Mouse (Mus musculus) erythroblast, adult 5-6 weeks (primary cell): ENCODE measurements around the gene Nhsl2. TPM values are rescaled to one million over a fixed set of nuclear protein-coding genes. Genes with fewer than 3 reads are reported as not detected.
"Not testable (repeated sequence)": the region's sequence is repeated elsewhere in the genome, so short reads cannot be mapped to it uniquely, and the experiment has no call there.

ENCODE experiments used
- ATAC-seq: replicated peaks from 2 replicates; pipeline ENCODE4 v1.8.0; 2016; ENCODE audit warnings: moderate number of reproducible peaks, mild to moderate bottlenecking, moderate TSS enrichment, inconsistent platforms; ENCODE audit not compliant: poor library complexity, low FRiP score, severe bottlenecking
- total RNA-seq, 2 experiments: library from RNA; stranded (forward) in 1 of 2; stranded (reverse) in 1 of 2; fragments of 150-400 nt in 1 of 2; fragments of 200-764, 138-1000 nt in 1 of 2; gene quantifications; 2 replicates each; pipeline versions ENCODE4 v1.2.3 to v1.2.4; 2015 to 2017; ENCODE audit warnings: low replicate concordance in 2 of 2

Nhsl2 gene
- 12.5 and 31.3 TPM in 2 replicates for total RNA-seq (2015; ENCODE audit: low replicate concordance)
- 5.8 and 6.0 TPM in 2 replicates for total RNA-seq (2017; ENCODE audit: low replicate concordance)

- ATAC-seq, result no peak
These were observed at the start of gene Nhsl2 for GRCm38 (mm10) chrX:101849281-101849821. Gene Nhsl2 (plus strand): TSS chrX:101849385.

DNA sequence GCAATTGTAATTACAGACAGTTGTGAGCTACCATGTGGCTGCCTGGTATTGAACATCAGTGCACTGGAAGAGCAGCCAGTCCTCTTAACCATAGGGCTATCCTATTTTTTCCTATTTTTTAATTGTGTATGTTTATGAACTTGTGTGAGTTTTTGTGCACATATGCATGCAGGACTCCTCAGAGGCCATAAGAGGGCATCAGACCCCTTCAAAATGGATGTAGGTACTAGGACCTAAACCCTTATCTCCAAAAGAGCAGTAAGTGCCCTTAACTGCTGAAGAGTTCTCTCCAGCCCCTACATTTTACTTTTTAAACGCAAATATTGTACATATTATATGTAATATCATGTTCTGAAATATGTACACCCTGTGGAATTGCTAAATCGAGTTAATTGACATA, 43.7 kb upstream of the Nhsl2 start:
- ATAC-seq, result no peak

- no peak for ATAC-seq
These were observed 37.4 kb upstream of the Nhsl2 start for GRCm38 (mm10) chrX:101811750-101812149.

DNA sequence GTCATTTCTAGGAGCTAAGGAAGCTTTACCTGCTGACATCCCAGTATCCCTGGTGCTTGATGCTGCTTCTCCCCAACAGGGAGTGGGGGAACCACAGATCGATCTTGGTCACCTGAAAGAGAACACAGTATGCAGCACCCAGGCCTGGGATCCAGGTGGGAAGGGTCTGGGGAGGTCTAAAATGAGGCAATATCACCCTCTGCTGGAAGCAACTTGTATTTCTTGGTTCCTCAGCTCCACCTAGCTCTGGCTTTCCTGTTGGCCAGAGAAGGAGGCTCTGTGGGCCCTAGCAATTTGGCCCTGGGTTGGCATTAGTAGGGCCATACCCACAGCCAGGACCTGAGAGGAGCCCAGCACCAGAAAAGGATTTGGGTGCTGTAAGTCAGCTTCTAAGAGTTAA, 30.0 kb upstream of the Nhsl2 start:
- ATAC-seq, result no peak

GRCm38 (mm10) chrX:101819980-101820379, 29.2 kb upstream of the Nhsl2 start:
- ATAC-seq, result not testable (repeated sequence)

GRCm38 (mm10) chrX:101847191-101847795, 1.9 kb upstream of the Nhsl2 start:
- no peak for ATAC-seq

- ATAC-seq, result no peak
These were observed 841 bp downstream of the Nhsl2 start for GRCm38 (mm10) chrX:101849901-101850551.

- ATAC-seq, result no peak
These were observed 2.6 kb downstream of the Nhsl2 start for GRCm38 (mm10) chrX:101851566-101852354.

DNA sequence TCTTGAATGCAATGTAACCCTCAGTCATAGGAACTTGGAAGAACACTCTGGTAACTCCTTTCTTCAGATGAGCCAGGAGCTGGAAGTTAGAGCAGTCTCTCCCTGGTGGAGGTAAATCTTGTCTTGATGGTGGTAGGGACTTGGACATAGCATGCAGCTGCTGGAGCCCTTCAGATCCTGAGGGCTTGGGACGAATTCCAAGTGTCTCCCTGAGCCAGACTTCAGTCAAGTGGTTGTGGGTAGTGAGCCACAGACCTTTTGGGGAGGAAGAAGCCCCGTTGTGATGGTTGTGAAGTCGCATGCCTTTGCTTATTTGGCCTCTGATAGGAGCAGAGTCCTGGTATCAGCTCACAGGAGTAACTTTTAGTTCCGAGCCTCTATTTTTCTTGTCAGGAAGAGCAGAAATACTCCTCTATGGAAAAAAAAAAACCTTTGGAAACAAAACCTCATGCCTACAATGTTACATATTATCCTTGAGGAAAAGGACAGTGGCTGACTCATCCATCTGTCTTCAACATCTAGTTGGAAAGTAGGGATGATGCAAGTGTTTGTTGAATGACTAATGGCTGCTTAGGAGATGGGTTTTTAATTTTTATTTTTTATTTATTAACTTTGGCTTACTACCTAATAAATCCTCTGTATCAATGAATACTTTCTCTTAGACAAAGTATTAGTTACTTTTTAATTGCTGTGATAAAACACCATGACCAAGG, 14.6 kb downstream of the Nhsl2 start:
- ATAC-seq, result no peak

DNA sequence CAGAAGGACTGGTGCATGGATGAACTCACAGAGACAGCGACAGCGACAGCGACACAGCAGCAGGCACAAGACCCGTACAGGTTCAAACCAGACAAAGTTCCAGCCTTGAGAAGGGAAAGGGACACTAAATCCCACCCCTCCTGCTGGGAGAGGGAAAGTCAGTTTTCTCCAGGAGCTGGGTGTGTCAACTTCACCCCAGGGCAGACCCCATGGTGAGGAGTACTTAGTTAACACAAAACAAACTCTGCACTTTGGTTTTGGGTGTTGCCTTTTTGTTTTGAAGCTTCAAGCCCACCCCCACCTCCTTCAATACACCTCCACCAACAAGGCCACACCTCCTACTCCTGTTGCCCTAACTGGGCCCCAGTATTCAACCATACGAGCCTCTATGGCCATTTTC, 15.6 kb downstream of the Nhsl2 start:
- ATAC-seq, result no peak

DNA sequence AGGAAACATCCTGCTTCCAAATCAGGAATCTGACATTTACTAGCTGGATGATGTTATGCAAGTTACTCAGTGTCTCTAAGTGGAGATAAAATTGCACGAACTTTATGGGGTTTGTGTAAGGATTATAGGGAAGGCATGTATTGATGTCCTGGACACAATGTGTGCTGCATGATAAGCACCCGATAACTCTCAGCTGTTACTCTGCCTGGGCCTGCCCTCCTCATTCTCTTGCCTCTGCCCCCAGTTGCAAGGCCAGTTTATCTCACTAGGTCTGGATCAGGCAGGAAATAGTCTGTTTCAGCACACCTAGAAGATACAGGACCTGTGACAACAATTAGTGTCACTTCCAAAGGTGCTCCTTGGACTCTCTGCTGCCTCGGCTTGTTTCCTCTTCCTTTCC, 25.0 kb downstream of the Nhsl2 start:
- ATAC-seq, result no peak

DNA sequence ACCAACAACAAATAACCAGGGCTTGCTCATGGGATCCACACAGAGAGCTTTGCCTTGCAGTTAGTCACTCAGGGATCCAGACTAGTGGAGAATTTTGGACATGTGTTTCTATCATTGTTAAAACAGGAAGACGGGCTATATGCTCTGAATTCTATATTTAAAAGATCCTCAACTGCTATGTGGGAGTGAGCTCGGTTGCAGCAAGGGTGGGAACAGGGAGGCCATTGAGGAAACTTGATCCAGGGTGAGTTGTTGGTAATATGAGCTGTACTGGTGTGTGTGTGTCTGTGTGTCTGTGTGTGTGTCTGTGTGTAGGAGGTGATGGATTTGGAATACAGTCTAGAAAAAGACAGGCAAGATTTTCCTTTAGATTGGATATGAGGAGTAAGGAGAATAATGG, 25.7 kb downstream of the Nhsl2 start:
- no peak for ATAC-seq

DNA sequence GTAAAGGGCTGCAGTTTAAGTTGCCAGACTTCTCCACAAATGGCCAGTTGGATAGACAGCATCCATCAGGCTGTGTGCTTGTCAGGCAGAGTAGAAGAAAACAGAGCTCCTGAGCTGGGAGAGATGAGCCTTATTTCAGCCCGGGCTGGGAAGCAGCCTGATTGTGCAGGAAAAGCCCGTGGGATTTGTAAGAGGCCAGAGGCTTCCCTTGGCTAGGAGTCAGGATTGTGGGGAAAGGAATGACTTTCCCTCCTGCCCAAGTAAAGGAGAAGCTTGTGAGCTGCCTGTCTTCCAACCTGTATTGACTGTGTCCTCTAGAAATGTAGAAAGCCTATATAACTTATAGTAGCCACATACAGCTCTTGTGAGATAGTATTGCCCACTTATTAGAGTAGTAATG, 27.0 kb downstream of the Nhsl2 start:
- ATAC-seq, result no peak

DNA sequence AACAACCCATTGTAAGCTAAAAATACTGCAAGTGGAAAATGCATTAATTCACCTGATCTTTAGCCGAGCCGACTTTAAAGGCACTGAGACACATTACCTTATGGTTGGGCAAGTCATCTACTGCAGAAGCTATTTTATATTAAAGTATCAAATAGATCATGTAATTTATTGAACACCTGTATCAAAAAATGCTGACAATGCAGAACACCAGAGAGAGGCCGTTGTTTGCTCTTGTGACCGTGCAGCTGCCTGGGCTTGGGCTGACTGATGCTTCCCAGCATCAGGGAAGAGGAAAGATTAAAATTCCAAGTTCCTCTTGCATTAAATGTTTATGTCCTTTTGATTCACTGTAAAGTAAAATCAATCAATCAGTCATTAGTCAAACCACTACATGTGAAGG, 28.7 kb downstream of the Nhsl2 start:
- ATAC-seq, result no peak

DNA sequence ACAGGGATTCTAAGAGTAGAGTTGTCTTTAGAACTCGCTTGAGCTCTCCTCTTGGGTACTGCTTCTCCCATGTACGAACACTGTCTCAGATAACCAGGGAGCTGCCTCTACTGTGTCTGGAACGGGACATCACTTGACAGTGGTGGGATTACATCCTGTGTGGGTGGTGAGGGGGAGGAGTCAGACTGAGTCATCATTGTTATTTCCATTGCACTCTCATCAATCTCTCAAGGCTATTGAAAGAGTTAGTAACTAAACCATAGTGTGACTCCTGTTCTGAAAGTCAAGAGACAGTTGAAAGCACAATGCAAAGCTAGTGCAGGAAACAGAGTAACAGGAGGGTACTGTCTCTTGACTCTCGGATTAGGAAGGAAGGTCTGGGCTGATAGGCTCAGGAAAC, 29.4 kb downstream of the Nhsl2 start:
- ATAC-seq, result no peak

DNA sequence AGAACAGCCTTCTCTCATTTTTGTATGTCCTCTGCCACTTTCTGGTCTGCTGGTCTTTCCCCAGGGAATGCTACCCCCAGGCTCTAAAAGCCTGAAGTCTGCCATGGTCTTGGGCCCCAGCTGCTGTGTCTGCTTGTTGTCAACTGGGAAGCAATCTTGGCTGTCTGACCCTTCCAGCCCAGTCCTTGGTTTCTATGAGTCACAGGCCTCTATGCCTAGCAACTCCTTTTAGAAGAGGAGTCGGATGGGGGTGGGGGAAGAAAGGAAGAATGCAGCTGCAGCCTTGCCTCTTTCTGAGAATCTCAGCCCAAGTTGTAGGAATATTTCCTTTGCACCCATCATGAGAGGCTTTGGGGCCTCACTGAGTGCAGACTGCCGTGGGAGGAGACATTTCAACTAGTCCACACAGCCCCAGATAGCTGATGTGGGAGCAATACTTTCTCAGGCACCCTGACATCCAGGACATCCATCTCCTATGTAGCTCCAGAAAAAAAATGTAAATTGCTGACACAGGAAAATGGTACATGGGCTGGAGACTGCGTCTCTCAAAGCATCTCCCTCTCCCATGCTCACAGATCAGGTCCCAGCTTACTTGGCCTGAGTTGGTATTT, 33.1 kb downstream of the Nhsl2 start:
- ATAC-seq, result no peak

- no peak for ATAC-seq
These were observed 40.2 kb downstream of the Nhsl2 start for GRCm38 (mm10) chrX:101889384-101889783.

DNA sequence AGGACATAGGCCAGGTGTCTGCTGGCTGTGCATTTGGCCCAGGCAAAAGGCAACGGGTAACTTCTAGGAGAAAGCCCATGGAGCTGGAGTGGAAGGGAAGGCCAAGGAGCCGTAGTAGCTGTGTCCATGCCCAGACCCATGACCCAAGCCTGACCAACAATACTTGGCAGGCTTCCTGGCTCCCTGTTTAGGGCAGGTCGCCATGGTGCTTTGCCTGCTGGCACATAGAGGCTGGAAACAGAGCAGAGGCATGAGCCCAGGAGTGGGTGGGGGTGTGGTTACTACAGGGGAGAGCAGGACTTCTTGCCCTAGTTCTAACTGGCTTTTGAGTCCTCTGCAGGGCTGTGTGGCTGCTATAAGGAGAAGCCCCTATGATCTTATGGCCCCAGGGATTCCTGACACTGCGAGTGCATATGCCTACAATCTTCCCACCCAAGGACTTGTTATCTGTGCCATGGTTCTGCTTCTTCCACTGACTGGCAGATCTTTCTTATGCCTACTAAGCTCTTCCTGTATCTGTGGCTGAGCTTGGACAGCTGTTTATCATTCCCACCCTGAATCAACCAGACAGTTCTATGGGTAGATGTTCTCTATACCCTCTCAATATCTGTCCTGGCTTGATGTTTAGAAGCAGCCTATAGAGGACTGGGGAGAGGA, 40.8 kb downstream of the Nhsl2 start:
- no peak for ATAC-seq

GRCm38 (mm10) chrX:101893796-101894195, 44.6 kb downstream of the Nhsl2 start:
- ATAC-seq, result no peak
